Mouse (Mus musculus) megakaryocyte-erythroid progenitor cell, adult 5 weeks (primary cell): ENCODE results near the gene Zfyve28. TPM values are rescaled to one million over a fixed set of nuclear protein-coding genes. Genes with fewer than 3 reads are reported as not detected.

Experiments used
- polyA plus RNA-seq: library from polyadenylated mRNA; stranded (reverse); fragments of >175 nt; gene quantifications from 2 replicates; pipeline ENCODE4 v1.2.3, GENCODE M21; 2012

Gene Zfyve28
- polyA plus RNA-seq: 0.10 and 0.26 TPM in 2 replicates

DNA sequence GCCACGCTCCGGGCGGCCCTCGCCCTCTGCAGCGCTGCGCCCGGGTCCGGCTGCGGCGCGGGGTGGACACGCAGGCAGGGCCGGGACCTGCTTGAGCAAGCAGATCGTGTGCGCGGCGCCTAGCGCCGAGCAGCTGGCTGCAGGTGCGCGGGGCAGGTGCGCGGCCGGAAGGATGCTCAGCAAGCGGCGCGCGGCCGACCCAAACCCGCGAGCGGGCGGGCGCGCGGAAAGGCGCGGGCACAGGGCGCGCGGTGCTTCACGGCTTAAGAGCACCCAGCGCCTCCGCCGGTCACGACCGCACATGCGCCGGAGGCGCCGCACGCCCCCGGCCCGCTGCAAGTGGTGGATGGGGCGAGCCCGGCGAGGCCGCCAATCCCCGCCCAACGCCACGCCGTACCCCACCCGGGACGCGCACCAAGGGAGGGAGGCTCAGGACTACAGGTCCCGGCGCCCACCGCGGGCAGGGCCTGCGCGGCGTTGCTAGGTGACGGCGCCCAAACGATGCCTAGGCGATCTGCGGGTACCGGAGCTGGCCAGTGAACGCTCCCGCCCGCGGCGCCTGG, at the start of gene Zfyve28, which contains the start of gene Cfap99:
TSS of gene Zfyve28 (minus strand) at position 296 of the 563 bp plus-strand sequence.
TSS of gene Cfap99 (plus strand) at position 447 of the 563 bp plus-strand sequence.

DNA sequence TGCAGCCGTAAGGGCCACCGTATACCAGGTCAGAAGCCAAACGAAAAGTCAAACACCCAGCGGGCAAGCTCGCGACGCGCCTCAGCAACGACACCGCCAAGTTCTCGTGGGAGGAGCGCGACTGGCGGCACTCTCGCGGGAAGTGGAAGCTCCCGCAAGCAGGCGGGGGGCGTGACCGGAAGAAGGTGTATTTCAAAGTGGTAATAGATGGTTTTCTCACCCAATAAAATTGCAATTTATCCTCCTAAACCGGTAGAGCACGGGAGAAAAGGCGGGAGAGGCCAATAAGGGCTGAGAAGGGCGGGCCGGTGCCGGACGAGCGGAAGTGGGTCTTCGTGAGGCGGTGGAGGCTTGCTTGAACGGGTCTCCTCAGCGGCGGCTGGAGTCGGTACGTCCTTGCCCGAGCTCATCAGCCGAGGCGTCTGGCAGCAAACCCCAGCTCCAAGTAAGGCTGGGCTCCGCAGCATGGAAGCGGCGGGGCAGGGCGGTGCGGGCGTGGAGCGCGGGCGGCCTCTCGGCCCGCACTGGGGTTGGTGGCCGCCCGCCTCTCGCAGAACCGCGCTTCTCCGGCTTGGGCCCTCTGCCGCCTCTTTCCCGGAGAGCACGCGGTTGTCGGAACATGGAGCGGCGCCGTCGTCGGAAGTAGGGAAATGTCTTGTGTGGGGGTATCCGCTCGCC, 48.0 kb upstream of the Zfyve28 start, which contains the start of gene Rnf4:
TSS of gene Rnf4 (plus strand) at position 193 of the 678 bp plus-strand sequence.

DNA sequence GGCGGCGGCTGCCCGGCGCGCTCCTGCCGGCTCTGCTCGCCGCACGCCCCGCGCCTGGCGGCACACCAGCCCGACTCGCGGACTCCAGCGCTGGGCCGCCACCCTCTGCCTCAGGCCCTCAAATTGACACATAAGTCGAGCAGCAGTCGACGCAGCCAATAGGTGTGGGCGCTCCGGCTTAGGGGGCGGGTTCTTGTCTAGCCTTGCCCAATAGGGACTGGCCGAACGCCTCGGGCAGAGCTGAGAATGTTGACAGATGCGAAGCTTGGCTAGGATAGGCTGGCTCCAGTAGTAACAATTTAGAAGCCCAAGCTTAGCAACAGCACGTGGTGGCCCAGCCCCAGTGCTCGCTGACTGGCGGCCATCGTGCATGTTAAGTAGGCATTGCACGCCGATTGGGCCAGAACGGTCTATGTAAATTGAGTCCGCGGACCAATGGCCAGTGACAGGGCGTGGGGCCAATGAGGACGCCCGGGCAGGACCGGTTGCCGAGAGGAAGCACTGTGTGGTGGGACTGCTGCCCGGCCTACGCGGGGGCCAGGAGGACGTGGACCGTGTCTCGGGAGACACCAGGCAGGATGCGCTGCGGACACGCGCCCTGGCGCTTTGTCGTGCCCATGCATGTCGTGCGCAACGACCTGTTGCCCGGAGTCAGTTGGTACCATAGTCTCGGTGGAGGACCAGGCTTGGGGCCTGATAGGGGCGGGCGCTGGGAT, 100.5 kb downstream of the Zfyve28 start, which contains the start of gene Mxd4:
TSS of gene Mxd4 (minus strand) at position 120 of the 716 bp plus-strand sequence.

DNA sequence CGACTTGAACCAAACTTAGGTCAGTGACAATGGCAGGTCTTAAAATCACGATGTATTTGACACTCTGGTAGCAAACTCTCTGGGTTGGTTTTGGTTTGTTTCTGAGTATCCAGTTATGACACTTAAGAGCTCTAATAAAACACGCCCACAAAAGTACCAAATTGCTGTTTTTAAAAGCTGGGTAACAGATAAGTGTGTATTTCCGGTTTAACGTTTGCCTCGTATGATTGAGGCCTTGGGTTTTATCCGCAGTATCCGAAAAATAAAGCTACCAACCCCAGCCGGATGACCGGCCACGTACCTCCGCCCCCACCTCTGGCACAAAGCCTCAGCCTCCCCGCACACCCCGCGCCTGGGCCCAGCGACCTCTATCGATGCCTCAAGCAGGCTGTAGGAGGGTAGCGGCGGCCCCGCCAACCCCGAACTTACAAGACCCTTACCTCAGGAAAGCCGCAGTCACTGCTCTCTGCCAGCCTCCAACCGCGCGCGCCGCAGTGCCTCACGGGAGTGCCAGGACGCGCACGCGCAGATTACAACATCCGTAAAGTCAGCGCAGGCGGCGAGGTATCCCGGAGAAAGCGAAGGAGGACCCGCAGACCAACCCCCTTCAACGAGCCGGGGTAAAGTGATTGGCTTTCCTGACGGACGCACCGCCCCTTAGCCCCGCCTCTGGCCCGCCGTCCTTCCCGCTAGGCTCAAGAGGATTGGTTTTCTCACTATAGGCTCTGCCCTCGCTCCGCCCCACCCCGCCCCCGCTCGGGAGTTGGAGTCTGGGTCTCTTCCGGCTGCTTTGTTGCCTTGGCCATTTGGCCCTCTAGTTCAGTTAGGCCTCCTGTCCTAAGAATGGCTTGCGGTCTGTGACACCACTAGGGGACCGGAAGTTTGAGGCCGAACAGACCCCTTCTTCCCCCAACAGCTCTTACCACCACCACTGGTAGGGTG, 119.0 kb downstream of the Zfyve28 start, which contains the start of the genes Poln and Haus3:
TSS of gene Poln (minus strand) at position 499 of the 942 bp plus-strand sequence.
TSS of gene Haus3 (minus strand) at position 578 of the 942 bp plus-strand sequence.

Other genes with a start within 250 kb of the Zfyve28 start
- 0.04 and 0.16 TPM in 2 replicates for gene Poln, start 119.0 kb downstream of the Zfyve28 start, polyA plus RNA-seq
- gene Haus3, start 118.9 kb downstream of the Zfyve28 start, polyA plus RNA-seq: 2.4 and 2.9 TPM in 2 replicates
- 45.3 and 63.5 TPM in 2 replicates for gene Mxd4, start 100.7 kb downstream of the Zfyve28 start, polyA plus RNA-seq
- gene Cfap99, start 151 bp upstream of the Zfyve28 start, polyA plus RNA-seq: not detected in 2 replicates
- 33.3 and 33.4 TPM in 2 replicates for gene Rnf4, start 47.8 kb upstream of the Zfyve28 start, polyA plus RNA-seq
- gene Fam193a, start 81.5 kb upstream of the Zfyve28 start, polyA plus RNA-seq: 14.9 and 17.1 TPM in 2 replicates
- 11.3 and 16.4 TPM in 2 replicates for gene Tnip2, start 225.5 kb upstream of the Zfyve28 start, polyA plus RNA-seq
- gene Sh3bp2, start 237.4 kb upstream of the Zfyve28 start, polyA plus RNA-seq: 20.6 and 30.0 TPM in 2 replicates